Mouse (Mus musculus) thymus, postnatal 0 days (tissue): Measurements from ENCODE around the gene Gm10638. TPM values are rescaled to one million over a fixed set of nuclear protein-coding genes. Genes with fewer than 3 reads are reported as not detected.

Experiments used
- DNase-seq: peaks from one replicate; pipeline ENCODE4 v3.0.0-alpha.2; 2015; ENCODE audit warnings: low spot score
- polyA plus RNA-seq: library from polyadenylated mRNA; unstranded; fragments of >200 nt; fragmentation: Nextera tagmentation; extraction: Ambion mirVana; gene quantifications from 2 replicates; pipeline ENCODE4 v1.2.1, GENCODE M21; 2015

Gene Gm10638
- polyA plus RNA-seq, 1 experiment from 2014 or later: 4.8 TPM

DNA sequence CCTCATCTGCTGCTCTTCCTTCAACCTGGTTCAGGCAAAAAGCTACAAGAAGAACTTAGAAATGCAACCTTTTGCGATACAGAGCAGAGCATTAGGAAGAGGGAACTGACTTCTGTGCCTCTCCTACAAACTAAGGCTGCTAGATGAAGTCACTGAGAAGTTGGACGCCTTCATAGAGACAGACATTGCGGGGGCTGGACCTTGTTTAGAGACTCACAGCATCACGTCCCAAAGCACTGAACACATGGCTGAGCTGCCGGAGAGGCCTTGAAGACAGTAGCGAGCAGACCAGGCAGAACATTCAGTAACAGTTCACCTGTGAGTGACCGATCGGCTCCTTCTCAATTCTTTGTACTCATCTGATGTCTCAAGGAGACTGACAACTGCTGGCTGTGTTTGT lies 35.6 kb downstream of the Gm10638 start:
- DNase-seq: no peak

DNA sequence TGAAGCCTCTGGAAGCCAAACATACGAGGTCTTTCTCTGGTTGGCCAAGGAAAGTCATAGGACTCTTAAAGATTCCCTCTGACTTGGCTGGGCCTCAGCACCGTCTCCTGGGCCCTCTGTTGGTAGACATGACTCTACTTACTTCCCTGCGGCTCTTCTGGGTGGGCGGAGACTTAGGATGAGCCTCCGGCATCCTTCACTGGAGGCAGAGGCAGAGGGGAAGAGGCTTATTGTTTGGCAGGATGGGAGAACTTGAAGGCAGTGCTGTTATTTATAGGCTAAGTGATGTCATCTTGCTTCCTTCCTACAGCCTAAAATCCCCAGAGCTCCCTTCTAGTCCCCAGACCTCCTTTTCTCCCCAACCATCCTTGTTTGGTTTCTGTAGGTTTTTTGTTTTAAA lies 41.0 kb downstream of the Gm10638 start:
- no peak for DNase-seq

DNA sequence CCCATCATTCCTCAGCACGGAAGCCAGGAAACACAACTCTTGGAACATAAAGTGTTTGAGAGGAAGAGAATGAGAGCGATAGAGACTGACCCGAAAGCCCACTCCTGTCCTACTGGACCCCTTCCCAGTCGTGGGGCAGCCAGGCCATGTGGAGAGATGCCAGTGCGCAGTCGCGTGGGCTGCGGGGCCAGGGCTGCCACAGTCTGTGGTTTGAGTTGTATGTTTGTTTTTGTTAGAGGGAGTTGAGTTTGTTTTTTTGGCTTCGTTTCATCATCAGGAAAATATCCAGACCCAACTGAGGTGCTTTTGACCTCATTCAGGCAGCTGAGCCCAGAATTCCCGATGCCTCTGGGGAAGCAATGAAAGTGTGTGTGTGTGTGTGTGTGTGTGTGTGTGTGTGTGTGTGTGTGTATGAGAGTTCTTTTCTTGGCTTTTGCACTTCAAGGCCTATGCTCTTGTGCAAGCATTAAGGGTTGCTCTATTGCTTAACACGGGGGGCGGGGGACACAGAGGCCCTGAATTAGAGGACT lies 42.5 kb downstream of the Gm10638 start:
- no peak for DNase-seq

DNA sequence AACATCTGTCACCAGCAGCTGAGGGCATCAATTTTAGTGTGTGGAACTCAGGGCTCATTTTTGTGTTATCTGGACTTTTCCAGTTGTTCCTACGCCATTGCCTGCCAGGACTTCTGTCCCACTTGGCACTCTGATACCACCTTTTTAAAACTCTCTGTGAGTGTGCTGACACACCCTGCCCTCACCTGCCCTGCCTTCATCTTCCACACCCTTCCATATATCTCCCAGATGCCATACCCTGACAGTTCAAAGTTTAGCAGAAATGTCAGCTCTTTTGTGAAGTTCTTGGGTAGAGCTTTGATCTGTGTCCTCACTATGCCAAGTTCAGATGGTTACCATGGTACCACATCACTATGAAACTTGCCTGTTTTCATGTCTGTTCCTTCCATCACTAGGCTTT lies 44.1 kb downstream of the Gm10638 start:
- no peak for DNase-seq

DNA sequence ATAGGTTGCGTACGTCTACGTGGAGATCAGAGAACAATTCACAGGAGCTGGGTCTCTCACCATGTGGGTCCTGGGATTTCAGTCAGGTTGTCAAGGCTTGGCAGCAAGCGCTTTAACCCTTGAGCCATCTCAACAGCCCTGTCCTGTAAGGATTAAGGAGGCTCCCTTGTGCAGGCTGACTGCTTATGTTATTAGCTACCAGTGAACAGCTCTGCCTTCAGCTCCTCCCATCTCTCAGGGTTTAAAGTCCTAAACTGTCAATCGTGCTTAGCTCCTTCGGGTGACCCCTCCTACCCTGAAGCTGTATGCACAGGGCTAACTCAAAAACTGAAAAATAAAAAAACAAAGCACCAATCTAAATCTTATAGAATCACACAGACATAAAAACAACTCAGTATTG lies 46.0 kb downstream of the Gm10638 start:
- DNase-seq: no peak

DNA sequence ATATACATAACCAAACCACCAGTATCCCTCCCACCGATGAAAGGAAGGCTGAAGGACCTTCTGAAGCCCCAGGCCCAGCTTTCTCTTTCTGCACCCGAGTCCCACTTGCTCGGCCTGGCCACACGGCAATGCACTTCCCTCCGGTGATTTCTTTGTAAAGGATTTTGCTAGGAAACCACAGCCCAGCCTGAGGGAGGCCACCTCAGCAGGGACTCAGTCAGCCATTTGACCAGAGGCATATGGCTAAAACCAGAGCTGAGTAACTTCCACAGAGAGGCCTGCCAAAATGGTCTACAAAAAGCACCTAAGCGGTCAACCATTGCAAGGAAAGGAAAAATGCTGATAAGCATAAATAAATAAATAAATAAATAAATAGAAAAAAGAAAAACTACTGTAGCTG lies 49.2 kb downstream of the Gm10638 start:
- no peak for DNase-seq

Other genes with a start within 250 kb of the Gm10638 start
- 0.09 and 0.10 TPM in 2 replicates for gene Abcc12, start 165.0 kb upstream of the Gm10638 start, polyA plus RNA-seq
- gene Lonp2, start 121.7 kb upstream of the Gm10638 start, polyA plus RNA-seq: 66.7 and 75.0 TPM in 2 replicates
- gene Siah1a, start 235 bp downstream of the Gm10638 start, polyA plus RNA-seq: 36.4 and 41.5 TPM in 2 replicates
- 4.6 and 5.7 TPM in 2 replicates for gene N4bp1, start 139.6 kb downstream of the Gm10638 start, polyA plus RNA-seq